Mouse (Mus musculus) liver, embryonic 14.5 days (tissue): ENCODE data around the gene Cmas. TPM values are rescaled to one million over a fixed set of nuclear protein-coding genes. Genes with fewer than 3 reads are reported as not detected.

Experiments used
- ATAC-seq: fragments of 200-750 bp; cut with Nextera tagmentation; 2 replicates; pipeline ENCODE4 v1.8.0; 2017; ENCODE audit warnings: moderate number of reproducible peaks, mild to moderate bottlenecking, moderate library complexity; ENCODE audit not compliant: insufficient read depth
- DNase-seq, 3 experiments: peaks; one replicate each; pipeline ENCODE4 v3.0.0-alpha.2; 2012 to 2013; ENCODE audit warnings: low read depth in 3 of 3, low spot score in 3 of 3
- H3K27ac ChIP-seq: fragments of 300-500 bp; sonication (generic); 2 replicates; pipeline ENCODE4 v1.5.1; 2014; ENCODE audit warnings: moderate library complexity, mild to moderate bottlenecking, control low read depth, inconsistent platforms
- H3K27me3 ChIP-seq: fragments of 300-500 bp; sonication (generic); 2 replicates; pipeline ENCODE4 v1.6.1; 2014; ENCODE audit warnings: mild to moderate bottlenecking, low read length, moderate library complexity; ENCODE audit not compliant: control insufficient read depth, insufficient read depth
- H3K36me3 ChIP-seq: fragments of 300-500 bp; sonication (generic); replicated peaks from 2 replicates; pipeline ENCODE4 v1.6.1; 2014; ENCODE audit warnings: low read depth; ENCODE audit not compliant: control insufficient read depth, insufficient read depth
- H3K4me1 ChIP-seq, 2 experiments: fragments of 200-500 bp in 1 of 2; fragments of 300-500 bp in 1 of 2; sonication (generic) in 1 of 2; replicated peaks; 2 replicates each; pipeline ENCODE4 v1.6.1; 2012 to 2014; ENCODE audit warnings: antibody characterized with exemption in 1 of 2, inconsistent platforms in 1 of 2, low read length in 1 of 2; ENCODE audit not compliant: control insufficient read depth in 2 of 2, insufficient read depth in 2 of 2
- H3K4me2 ChIP-seq: fragments of 300-500 bp; sonication (generic); 2 replicates; pipeline ENCODE4 v1.6.1; 2014; ENCODE audit warnings: low read depth, mild to moderate bottlenecking, control low read depth, moderate library complexity
- H3K4me3 ChIP-seq, 2 experiments: fragments of 200-500 bp in 1 of 2; fragments of 300-500 bp in 1 of 2; sonication (generic) in 1 of 2; 2 replicates each; pipeline ENCODE4 v1.5.1; 2012 to 2014; ENCODE audit warnings: low read depth in 2 of 2, low read length in 2 of 2, mild to moderate bottlenecking in 2 of 2, control low read depth in 1 of 2, inconsistent platforms in 1 of 2, moderate library complexity in 1 of 2; ENCODE audit not compliant: insufficient read depth in 1 of 2
- H3K9ac ChIP-seq: fragments of 300-500 bp; sonication (generic); replicated peaks from 2 replicates; pipeline ENCODE4 v1.6.1; 2014; ENCODE audit warnings: mild to moderate bottlenecking, control low read depth, moderate library complexity
- H3K9me3 ChIP-seq: fragments of 300-500 bp; sonication (generic); 2 replicates; pipeline ENCODE4 v1.6.1; 2016; ENCODE audit warnings: low read length, mixed read lengths; ENCODE audit not compliant: control insufficient read depth
- CTCF ChIP-seq: IDR thresholded peaks from 2 replicates; pipeline ENCODE4 v1.5.1; 2016; ENCODE audit warnings: antibody characterized with exemption, low read depth, control low read depth
- EP300 ChIP-seq: IDR thresholded peaks from 2 replicates; pipeline ENCODE4 v1.6.1; 2016; ENCODE audit warnings: antibody characterized with exemption, low read depth
- WGBS: fragments of 180-500 bp; shearing (Covaris S2); extraction: QIAGEN DNeasy Blood & Tissue Kit; methylation state at CpG from one replicate; pipeline ENCODE4 v1.1.7; 2014; ENCODE audit not compliant: insufficient replicate concordance; 5-methylcytosine and 5-hydroxymethylcytosine counted together
- polyA plus RNA-seq, 2 experiments: library from polyadenylated mRNA; depleted of rRNA in 1 of 2; stranded (reverse) in 1 of 2; unstranded in 1 of 2; fragments of >200 nt; fragmentation: Nextera tagmentation in 1 of 2; extraction: Ambion mirVana in 1 of 2; gene quantifications; 2 replicates each; pipeline versions ENCODE4 v1.2.1 to v1.2.3; 2012 to 2014

Gene Cmas
- polyA plus RNA-seq, 2 experiments: 80.7 to 176 TPM

DNA sequence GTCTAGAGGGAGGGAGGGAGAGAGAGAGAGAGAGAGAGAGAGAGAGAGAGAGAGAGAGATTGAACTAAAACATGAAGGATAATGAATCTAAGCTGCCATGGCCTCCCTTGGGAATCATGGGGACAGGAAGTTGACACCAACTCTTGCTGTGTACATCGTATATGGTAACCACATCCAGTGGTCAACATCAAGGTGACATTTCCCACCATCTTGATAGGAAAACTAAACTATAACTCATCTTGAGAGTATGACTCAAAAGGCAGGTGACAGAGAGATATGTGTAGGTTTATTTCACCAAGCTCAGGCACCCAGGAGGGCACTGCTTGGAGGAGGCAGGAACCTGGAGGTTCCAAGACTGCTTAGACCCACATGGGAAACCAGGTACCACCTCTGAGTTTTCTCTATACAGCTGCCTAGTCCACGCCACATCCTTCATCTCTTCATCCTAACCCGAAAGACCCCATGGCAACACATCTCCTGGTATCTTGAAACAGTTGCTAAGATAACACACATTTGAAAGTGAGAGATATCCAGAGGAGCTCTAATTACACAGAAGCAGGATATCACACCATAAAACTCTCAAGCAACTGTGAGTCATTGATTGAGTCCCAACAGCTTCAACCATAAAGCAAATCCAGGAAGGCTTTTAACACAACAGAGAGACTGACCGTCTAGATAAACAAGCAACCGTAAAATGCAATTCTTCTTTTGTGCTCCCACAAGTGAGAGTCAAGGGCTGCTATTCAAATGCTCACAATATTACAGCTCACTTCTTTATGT lies 66.7 kb downstream of the Cmas start:
- no peaks in the 10 kb centered on the region for H3K36me3 ChIP-seq
- DNase-seq: no peak

More for the DNA sequence above, 66.7 kb downstream of the Cmas start:
- no peaks in the 10 kb centered on the region for H3K27me3 ChIP-seq
- H3K4me1 ChIP-seq: no peaks in the 10 kb centered on the region
- no peak for ATAC-seq
- TF ChIP-seq CTCF: no peak
- no peak for TF ChIP-seq EP300
- no peak overlapping the region for H3K4me2 ChIP-seq
- H3K27ac ChIP-seq: no peak overlapping the region
- 42% methylated on average over 5 of the region's 5 CpGs for WGBS
- no peaks in the 10 kb centered on the region for H3K9me3 ChIP-seq
- H3K4me3 ChIP-seq: no peak overlapping the region
- no peak overlapping the region for H3K9ac ChIP-seq

Other genes with a start within 250 kb of the Cmas start
- gene Ldhb, start 248.7 kb upstream of the Cmas start, polyA plus RNA-seq (2012; rRNA removed): 13.7 and 16.0 TPM in 2 replicates
- 20.8 and 22.3 TPM in 2 replicates for gene Ldhb, start 248.7 kb upstream of the Cmas start, polyA plus RNA-seq (2014; fragmentation: Nextera tagmentation; extraction: Ambion mirVana)
- 0.87 and 0.89 TPM in 2 replicates for gene Kcnj8, start 185.1 kb upstream of the Cmas start, polyA plus RNA-seq (2012; rRNA removed)
- 1.6 TPM in 2 replicates for gene Kcnj8, start 185.1 kb upstream of the Cmas start, polyA plus RNA-seq (2014; fragmentation: Nextera tagmentation; extraction: Ambion mirVana)
- 1.6 and 2.0 TPM in 2 replicates for gene Abcc9, start 54.4 kb upstream of the Cmas start, polyA plus RNA-seq (2012; rRNA removed)
- 1.0 and 1.3 TPM in 2 replicates for gene Abcc9, start 54.4 kb upstream of the Cmas start, polyA plus RNA-seq (2014; fragmentation: Nextera tagmentation; extraction: Ambion mirVana)
- not detected in 2 replicates for gene Sult6b2, start 47.8 kb downstream of the Cmas start, polyA plus RNA-seq (2012; rRNA removed)
- gene Sult6b2, start 47.8 kb downstream of the Cmas start, polyA plus RNA-seq (2014; fragmentation: Nextera tagmentation; extraction: Ambion mirVana): not detected in 2 replicates
- gene St8sia1, start 207.8 kb downstream of the Cmas start, polyA plus RNA-seq (2012; rRNA removed): 0.06 and 0.07 TPM in 2 replicates
- gene St8sia1, start 207.8 kb downstream of the Cmas start, polyA plus RNA-seq (2014; fragmentation: Nextera tagmentation; extraction: Ambion mirVana): 0.03 and 0.16 TPM in 2 replicates